Mouse (Mus musculus) small intestine, adult 2 months (tissue): ENCODE measurements around the gene Slc25a23.

Source experiments
- CTCF ChIP-seq: fragments of 200-500 bp; IDR thresholded peaks from 2 replicates; pipeline ENCODE4 v1.5.1; 2012; ENCODE audit warnings: low read depth, mild to moderate bottlenecking, control low read depth, inconsistent platforms, low read length, moderate library complexity, mixed read lengths; ENCODE audit not compliant: insufficient replicate concordance, insufficient read length; ENCODE audit errors: extremely low read depth
- POLR2A ChIP-seq: fragments of 200-500 bp; IDR thresholded peaks from 2 replicates; pipeline ENCODE4 v1.6.1; 2012; ENCODE audit warnings: low read depth, mild to moderate bottlenecking, control low read depth, inconsistent platforms, low read length, moderate library complexity

- no peak for TF ChIP-seq CTCF
- TF ChIP-seq POLR2A, result no peak
Measured at GRCm38 (mm10) chr17:57108666-57109171, 49.1 kb upstream of the Slc25a23 start.
